Mouse (Mus musculus): Measurements from ENCODE around the gene Hhipl1. TPM values are rescaled to one million over a fixed set of nuclear protein-coding genes. Genes with fewer than 3 reads are reported as not detected.
A peak's percentile ranks its signal among the peaks of the same experiment; 100 is the strongest.

Gene Hhipl1
- polyA plus RNA-seq, 1 experiment from 2014 or later: 2.5 TPM

- no peak for ATAC-seq
- no peak overlapping the region for H3K27ac ChIP-seq
Measured at GRCm38 (mm10) chr12:108350931-108351330, 44.9 kb downstream of the Hhipl1 start.

GRCm38 (mm10) chr12:108352371-108353136 is 46.5 kb downstream of the Hhipl1 start:
- H3K4me3 ChIP-seq: peak overlapping the region; percentile 20
- peaks cover 4% of the 10 kb centered on the region; the same call in 1 of the 2 replicates for H3K9me3 ChIP-seq (replicated peaks)
- H3K27me3 ChIP-seq: peaks cover 30% of the 10 kb centered on the region
- 12% methylated on average over 35 of the region's 35 CpGs for WGBS
- peak overlapping the region; percentile 56 for H3K9ac ChIP-seq
- peaks cover 8% of the 10 kb centered on the region; the same call in 1 of the 2 replicates for H3K36me3 ChIP-seq (ENCODE audit: poor library complexity, severe bottlenecking)
- peaks cover 9% of the 10 kb centered on the region for H3K4me1 ChIP-seq
- peak; percentile 53; the same call in 1 of the 2 replicates for ATAC-seq
- H3K27ac ChIP-seq: no peak overlapping the region
- peak overlapping the region; percentile 55 for H3K4me2 ChIP-seq

More at GRCm38 (mm10) chr12:108350931-108351330, 44.9 kb downstream of the Hhipl1 start:
- Histone ChIP-seq H3K4me1 (peaks cover 9% of the 10 kb centered on the region), H3K4me2 (no peak overlapping the region), H3K9me3 (replicated peaks) (peaks cover 2% of the 10 kb centered on the region; the same call in 1 of the 2 replicates), H3K9ac (no peak overlapping the region), H3K4me3 (no peak overlapping the region), H3K27me3 (peaks cover 30% of the 10 kb centered on the region), H3K36me3 (ENCODE audit: poor library complexity, severe bottlenecking) (peaks cover 8% of the 10 kb centered on the region; the same call in 1 of the 2 replicates)
- WGBS: 87% methylated on average over 10 of the region's 10 CpGs

- H3K27me3 ChIP-seq: peaks cover 30% of the 10 kb centered on the region
- H3K27ac ChIP-seq: no peak overlapping the region
- WGBS: 64% methylated on average over 2 of the region's 2 CpGs
- ATAC-seq: no peak
- H3K9me3 ChIP-seq (replicated peaks): peaks cover 4% of the 10 kb centered on the region; the same call in 1 of the 2 replicates
- H3K4me1 ChIP-seq: peaks cover 9% of the 10 kb centered on the region
- H3K4me3 ChIP-seq: no peak overlapping the region
- peaks cover 8% of the 10 kb centered on the region; the same call in 1 of the 2 replicates for H3K36me3 ChIP-seq (ENCODE audit: poor library complexity, severe bottlenecking)
- H3K4me2 ChIP-seq: no peak overlapping the region
- H3K9ac ChIP-seq: no peak overlapping the region
Measured at GRCm38 (mm10) chr12:108354284-108354683, 48.2 kb downstream of the Hhipl1 start.

- 85% methylated on average over 1 of the region's 1 CpGs for WGBS
- no peak overlapping the region for H3K4me3 ChIP-seq
Measured at GRCm38 (mm10) chr12:108355271-108355670, 49.2 kb downstream of the Hhipl1 start.

GRCm38 (mm10) chr12:108355986-108356385 is 49.9 kb downstream of the Hhipl1 start:
- Histone ChIP-seq H3K4me3 (no peak overlapping the region), H3K4me1 (peaks cover 9% of the 10 kb centered on the region), H3K36me3 (ENCODE audit: poor library complexity, severe bottlenecking) (peaks cover 8% of the 10 kb centered on the region; the same call in 1 of the 2 replicates), H3K27ac (no peak overlapping the region), H3K4me2 (no peak overlapping the region), H3K27me3 (peaks cover 30% of the 10 kb centered on the region), H3K9ac (no peak overlapping the region), H3K9me3 (replicated peaks) (peaks cover 4% of the 10 kb centered on the region; the same call in 1 of the 2 replicates)
- no peak for ATAC-seq

More at GRCm38 (mm10) chr12:108355271-108355670, 49.2 kb downstream of the Hhipl1 start:
- H3K4me2 ChIP-seq: no peak overlapping the region
- ATAC-seq: no peak
- H3K27ac ChIP-seq: no peak overlapping the region
- peaks cover 9% of the 10 kb centered on the region for H3K4me1 ChIP-seq
- no peak overlapping the region for H3K9ac ChIP-seq
- H3K9me3 ChIP-seq (replicated peaks): peaks cover 4% of the 10 kb centered on the region; the same call in 1 of the 2 replicates
- H3K27me3 ChIP-seq: peaks cover 30% of the 10 kb centered on the region
- H3K36me3 ChIP-seq (ENCODE audit: poor library complexity, severe bottlenecking): peaks cover 8% of the 10 kb centered on the region; the same call in 1 of the 2 replicates

- Histone ChIP-seq H3K27me3 (no peaks in the 10 kb centered on the region), H3K27ac (no peak overlapping the region), H3K4me1 (peaks cover 12% of the 10 kb centered on the region), H3K9me3 (replicated peaks) (no peaks in the 10 kb centered on the region), H3K4me2 (no peak overlapping the region), H3K4me3 (no peak overlapping the region), H3K36me3 (ENCODE audit: poor library complexity, severe bottlenecking) (no peaks in the 10 kb centered on the region), H3K9ac (0 out of 2 replicates have a peak overlapping the region, but pooled peaks have one; percentile 27)
- 2% methylated on average over 5 of the region's 5 CpGs for WGBS
- peak; percentile 88 for ATAC-seq
Measured at GRCm38 (mm10) chr12:108363796-108364195, 57.7 kb downstream of the Hhipl1 start.

GRCm38 (mm10) chr12:108365340-108365739 is 59.3 kb downstream of the Hhipl1 start:
- Histone ChIP-seq H3K36me3 (ENCODE audit: poor library complexity, severe bottlenecking) (no peaks in the 10 kb centered on the region), H3K27me3 (no peaks in the 10 kb centered on the region), H3K4me3 (no peak overlapping the region), H3K9me3 (replicated peaks) (no peaks in the 10 kb centered on the region), H3K4me2 (no peak overlapping the region), H3K4me1 (peaks cover 12% of the 10 kb centered on the region), H3K27ac (no peak overlapping the region), H3K9ac (no peak overlapping the region)
- peak; percentile 29; the same call in 1 of the 2 replicates for ATAC-seq
- WGBS: 24% methylated on average over 3 of the region's 3 CpGs

GRCm38 (mm10) chr12:108365868-108366267 is 59.8 kb downstream of the Hhipl1 start:
- H3K4me1 ChIP-seq: peaks cover 12% of the 10 kb centered on the region
- no peaks in the 10 kb centered on the region for H3K27me3 ChIP-seq
- H3K27ac ChIP-seq: no peak overlapping the region
- no peaks in the 10 kb centered on the region for H3K9me3 ChIP-seq (replicated peaks)
- no peak overlapping the region for H3K9ac ChIP-seq
- no peaks in the 10 kb centered on the region for H3K36me3 ChIP-seq (ENCODE audit: poor library complexity, severe bottlenecking)
- no peak overlapping the region for H3K4me2 ChIP-seq
- H3K4me3 ChIP-seq: no peak overlapping the region
- ATAC-seq: no peak
- 82% methylated on average over 7 of the region's 7 CpGs for WGBS

- H3K9ac ChIP-seq: no peak overlapping the region
- 88% methylated on average over 2 of the region's 2 CpGs for WGBS
Measured at GRCm38 (mm10) chr12:108367909-108368308, 61.8 kb downstream of the Hhipl1 start.

GRCm38 (mm10) chr12:108368921-108369320 is 62.9 kb downstream of the Hhipl1 start:
- WGBS: 63% methylated on average over 5 of the region's 5 CpGs
- H3K4me3 ChIP-seq: no peak overlapping the region
- ATAC-seq: no peak
- no peak overlapping the region for H3K4me2 ChIP-seq
- no peak overlapping the region for H3K27ac ChIP-seq
- H3K4me1 ChIP-seq: peaks cover 7% of the 10 kb centered on the region
- H3K27me3 ChIP-seq: no peaks in the 10 kb centered on the region
- H3K9ac ChIP-seq: no peak overlapping the region
- no peaks in the 10 kb centered on the region for H3K9me3 ChIP-seq (replicated peaks)
- no peaks in the 10 kb centered on the region for H3K36me3 ChIP-seq (ENCODE audit: poor library complexity, severe bottlenecking)

More at GRCm38 (mm10) chr12:108367909-108368308, 61.8 kb downstream of the Hhipl1 start:
- H3K4me3 ChIP-seq: no peak overlapping the region
- ATAC-seq: no peak
- peaks cover 12% of the 10 kb centered on the region for H3K4me1 ChIP-seq
- no peak overlapping the region for H3K27ac ChIP-seq
- H3K9me3 ChIP-seq (replicated peaks): no peaks in the 10 kb centered on the region
- no peaks in the 10 kb centered on the region for H3K36me3 ChIP-seq (ENCODE audit: poor library complexity, severe bottlenecking)
- no peaks in the 10 kb centered on the region for H3K27me3 ChIP-seq
- H3K4me2 ChIP-seq: no peak overlapping the region

GRCm38 (mm10) chr12:108370596-108371428 is 64.7 kb downstream of the Hhipl1 start, which contains the start of gene Eml1:
Eml1 (plus strand) TSS chr12:108370957.
- WGBS: 84% methylated on average over 19 of the region's 19 CpGs
- no peak for ATAC-seq
- no peaks in the 10 kb centered on the region for H3K36me3 ChIP-seq (ENCODE audit: poor library complexity, severe bottlenecking)
- no peaks in the 10 kb centered on the region for H3K9me3 ChIP-seq (replicated peaks)
- no peaks in the 10 kb centered on the region for H3K27me3 ChIP-seq
- H3K27ac ChIP-seq: no peak within 1 kb of the TSS
- no peaks in the 10 kb centered on the region for H3K4me1 ChIP-seq
- no peak within 1 kb of the TSS for H3K4me2 ChIP-seq
- no peak within 1 kb of the TSS for H3K4me3 ChIP-seq
- H3K9ac ChIP-seq: no peak within 1 kb of the TSS; the same call in 1 of the 2 replicates

- Histone ChIP-seq H3K4me1 (no peaks in the 10 kb centered on the region), H3K36me3 (ENCODE audit: poor library complexity, severe bottlenecking) (no peaks in the 10 kb centered on the region), H3K4me2 (no peak overlapping the region), H3K9me3 (replicated peaks) (no peaks in the 10 kb centered on the region), H3K4me3 (no peak overlapping the region), H3K27me3 (no peaks in the 10 kb centered on the region), H3K27ac (no peak overlapping the region), H3K9ac (no peak overlapping the region)
- WGBS: 83% methylated on average over 6 of the region's 6 CpGs
- no peak for ATAC-seq
Measured at GRCm38 (mm10) chr12:108371429-108371765, 65.3 kb downstream of the Hhipl1 start.
